Mouse (Mus musculus) limb, embryonic 10.5 days (tissue): ENCODE data around the gene Nfu1. TPM values are rescaled to one million over a fixed set of nuclear protein-coding genes. Genes with fewer than 3 reads are reported as not detected.
"Not testable (repeated sequence)": the region's sequence is repeated elsewhere in the genome, so short reads cannot be mapped to it uniquely, and the experiment has no call there.

ENCODE experiments used
- DNase-seq: peaks from one replicate; pipeline ENCODE4 v3.0.0-alpha.2; 2017; ENCODE audit warnings: low spot score
- H3K27ac ChIP-seq: fragments of 300-500 bp; sonication (generic); 2 replicates; pipeline ENCODE4 v1.5.1; 2016; ENCODE audit warnings: mild to moderate bottlenecking
- H3K27me3 ChIP-seq: fragments of 300-500 bp; sonication (generic); 2 replicates; pipeline ENCODE4 v1.6.1; 2016; ENCODE audit warnings: low read depth, mild to moderate bottlenecking; ENCODE audit not compliant: poor library complexity, severe bottlenecking
- H3K36me3 ChIP-seq: fragments of 300-500 bp; sonication (generic); 2 replicates; pipeline ENCODE4 v1.6.1; 2016; ENCODE audit warnings: mild to moderate bottlenecking, moderate library complexity
- H3K4me1 ChIP-seq: fragments of 300-500 bp; sonication (generic); 2 replicates; pipeline ENCODE4 v1.6.1; 2016
- H3K4me3 ChIP-seq: fragments of 300-500 bp; sonication (generic); 2 replicates; pipeline ENCODE4 v1.5.1; 2016; ENCODE audit warnings: mild to moderate bottlenecking, moderate library complexity
- H3K9me3 ChIP-seq: fragments of 300-500 bp; sonication (generic); replicated peaks from 2 replicates; pipeline ENCODE4 v1.6.1; 2016; ENCODE audit warnings: mild to moderate bottlenecking
- WGBS: fragments of 180-500 bp; shearing (Covaris S2); methylation state at CpG from one replicate; pipeline ENCODE4 v1.1.7; 2016; 5-methylcytosine and 5-hydroxymethylcytosine counted together
- polyA plus RNA-seq: library from polyadenylated mRNA; unstranded; fragments of >200 nt; fragmentation: Nextera tagmentation; extraction: Ambion mirVana; gene quantifications from 2 replicates; pipeline ENCODE4 v1.2.1, GENCODE M21; 2016

Gene Nfu1
- polyA plus RNA-seq, 1 experiment from 2014 or later, result 89.4 TPM

GRCm38 (mm10) chr6:87032401-87032800 is 23.4 kb downstream of the Nfu1 start:
- DNase-seq, result no peak
- H3K36me3 ChIP-seq, result peaks cover 33% of the 10 kb centered on the region
- no peaks in the 10 kb centered on the region for H3K27me3 ChIP-seq
- H3K4me1 ChIP-seq, result no peaks in the 10 kb centered on the region
- H3K4me3 ChIP-seq, result no peak overlapping the region
- no peak overlapping the region for H3K27ac ChIP-seq
- H3K9me3 ChIP-seq, result no peaks in the 10 kb centered on the region
- WGBS, result 89% methylated on average over 3 of the region's 3 CpGs

- no peak for DNase-seq
- peaks cover 15% of the 10 kb centered on the region for H3K36me3 ChIP-seq
- no peaks in the 10 kb centered on the region for H3K9me3 ChIP-seq
- H3K27ac ChIP-seq, result no peak overlapping the region
- no peak overlapping the region for H3K4me3 ChIP-seq
- H3K4me1 ChIP-seq, result no peaks in the 10 kb centered on the region
- no peaks in the 10 kb centered on the region for H3K27me3 ChIP-seq
- 85% methylated on average over 3 of the region's 3 CpGs for WGBS
These were observed 25.4 kb downstream of the Nfu1 start for GRCm38 (mm10) chr6:87034395-87034794.

- no peaks in the 10 kb centered on the region for H3K9me3 ChIP-seq
- H3K4me3 ChIP-seq, result no peak overlapping the region
- DNase-seq, result no peak
- WGBS, result 90% methylated on average over 10 of the region's 10 CpGs
- no peaks in the 10 kb centered on the region for H3K27me3 ChIP-seq
- H3K27ac ChIP-seq, result no peak overlapping the region
- no peaks in the 10 kb centered on the region for H3K4me1 ChIP-seq
- no peaks in the 10 kb centered on the region for H3K36me3 ChIP-seq
These were observed 29.0 kb downstream of the Nfu1 start for GRCm38 (mm10) chr6:87037826-87038620.

- H3K36me3 ChIP-seq, result no peaks in the 10 kb centered on the region
- no peak overlapping the region for H3K4me3 ChIP-seq
- H3K27ac ChIP-seq, result no peak overlapping the region
- H3K9me3 ChIP-seq, result no peaks in the 10 kb centered on the region
- WGBS, result 90% methylated on average over 8 of the region's 8 CpGs
- DNase-seq, result no peak
- peaks cover 9% of the 10 kb centered on the region for H3K4me1 ChIP-seq
- H3K27me3 ChIP-seq, result no peaks in the 10 kb centered on the region
These were observed 30.1 kb downstream of the Nfu1 start for GRCm38 (mm10) chr6:87039161-87039560.

- no peaks in the 10 kb centered on the region for H3K36me3 ChIP-seq
- no peak overlapping the region for H3K4me3 ChIP-seq
- 92% methylated on average over 4 of the region's 4 CpGs for WGBS
- H3K27me3 ChIP-seq, result no peaks in the 10 kb centered on the region
- no peak for DNase-seq
- H3K4me1 ChIP-seq, result peaks cover 9% of the 10 kb centered on the region
- H3K9me3 ChIP-seq, result no peaks in the 10 kb centered on the region
- peak overlapping the region; percentile 42 for H3K27ac ChIP-seq
These were observed 31.9 kb downstream of the Nfu1 start for GRCm38 (mm10) chr6:87040971-87041370.

- peak overlapping the region; percentile 97 for H3K27ac ChIP-seq
- no peak for DNase-seq
These were observed 32.4 kb downstream of the Nfu1 start for GRCm38 (mm10) chr6:87041431-87041830.

GRCm38 (mm10) chr6:87042004-87042336 is 32.9 kb downstream of the Nfu1 start:
- under 1% methylated on average over 11 of the region's 11 CpGs for WGBS
- peak overlapping the region; percentile 97 for H3K27ac ChIP-seq

More at GRCm38 (mm10) chr6:87041431-87041830, 32.4 kb downstream of the Nfu1 start:
- no peaks in the 10 kb centered on the region for H3K27me3 ChIP-seq
- H3K4me3 ChIP-seq, result peak overlapping the region; percentile 94
- H3K9me3 ChIP-seq, result no peaks in the 10 kb centered on the region
- no peaks in the 10 kb centered on the region for H3K36me3 ChIP-seq
- 90% methylated on average over 7 of the region's 7 CpGs for WGBS
- peaks cover 9% of the 10 kb centered on the region for H3K4me1 ChIP-seq

GRCm38 (mm10) chr6:87042337-87043130 is 33.5 kb downstream of the Nfu1 start, which contains the start of gene Gfpt1:
Gfpt1 (plus strand) TSS chr6:87042846.
- H3K36me3 ChIP-seq, result peaks cover 6% of the 10 kb centered on the region
- under 1% methylated on average over 68 of the region's 68 CpGs for WGBS
- H3K27me3 ChIP-seq, result no peaks in the 10 kb centered on the region
- DNase-seq, result peak; percentile 93
- H3K4me3 ChIP-seq, result peak within 1 kb of the TSS; percentile 94
- peaks cover 9% of the 10 kb centered on the region for H3K4me1 ChIP-seq
- H3K27ac ChIP-seq, result peak within 1 kb of the TSS; percentile 97
- no peaks in the 10 kb centered on the region for H3K9me3 ChIP-seq

More at GRCm38 (mm10) chr6:87042004-87042336, 32.9 kb downstream of the Nfu1 start:
- DNase-seq, result no peak
- Histone ChIP-seq H3K4me1 (peaks cover 9% of the 10 kb centered on the region), H3K27me3 (no peaks in the 10 kb centered on the region), H3K36me3 (no peaks in the 10 kb centered on the region), H3K4me3 (peak overlapping the region; percentile 94), H3K9me3 (no peaks in the 10 kb centered on the region)

GRCm38 (mm10) chr6:87043131-87043516 is 34.1 kb downstream of the Nfu1 start:
- H3K4me1 ChIP-seq, result peaks cover 9% of the 10 kb centered on the region
- peaks cover 11% of the 10 kb centered on the region for H3K36me3 ChIP-seq
- DNase-seq, result no peak
- H3K27ac ChIP-seq, result peak overlapping the region; percentile 97
- H3K27me3 ChIP-seq, result no peaks in the 10 kb centered on the region
- under 1% methylated on average over 9 of the region's 9 CpGs for WGBS
- peak overlapping the region; percentile 94 for H3K4me3 ChIP-seq
- no peaks in the 10 kb centered on the region for H3K9me3 ChIP-seq

- H3K4me1 ChIP-seq, result peaks cover 9% of the 10 kb centered on the region
- 94% methylated on average over 2 of the region's 2 CpGs for WGBS
These were observed 35.9 kb downstream of the Nfu1 start for GRCm38 (mm10) chr6:87044895-87045294.

GRCm38 (mm10) chr6:87045507-87045906 is 36.5 kb downstream of the Nfu1 start:
- DNase-seq, result no peak
- Histone ChIP-seq H3K27ac (no peak overlapping the region), H3K9me3 (no peaks in the 10 kb centered on the region), H3K4me3 (no peak overlapping the region), H3K27me3 (no peaks in the 10 kb centered on the region), H3K4me1 (peaks cover 9% of the 10 kb centered on the region), H3K36me3 (peaks cover 28% of the 10 kb centered on the region)
- WGBS, result 74% methylated on average over 3 of the region's 3 CpGs

More at GRCm38 (mm10) chr6:87044895-87045294, 35.9 kb downstream of the Nfu1 start:
- Histone ChIP-seq H3K9me3 (no peaks in the 10 kb centered on the region), H3K27me3 (no peaks in the 10 kb centered on the region), H3K4me3 (no peak overlapping the region), H3K27ac (no peak overlapping the region), H3K36me3 (peaks cover 28% of the 10 kb centered on the region)
- no peak for DNase-seq

GRCm38 (mm10) chr6:87048712-87049111 is 39.7 kb downstream of the Nfu1 start:
- DNase-seq, H3K27ac ChIP-seq, H3K4me3 ChIP-seq, H3K4me1 ChIP-seq, H3K27me3 ChIP-seq, H3K9me3 ChIP-seq: not testable (repeated sequence)
- WGBS, result 97% methylated on average over 7 of the region's 7 CpGs
- peaks cover 58% of the 10 kb centered on the region for H3K36me3 ChIP-seq

- no peaks in the 10 kb centered on the region for H3K4me1 ChIP-seq
- no peak for DNase-seq
- H3K27me3 ChIP-seq, result no peaks in the 10 kb centered on the region
- WGBS, result 95% methylated on average over 10 of the region's 10 CpGs
- no peak overlapping the region for H3K4me3 ChIP-seq
- H3K27ac ChIP-seq, result no peak overlapping the region
- no peaks in the 10 kb centered on the region for H3K9me3 ChIP-seq
- peaks cover 88% of the 10 kb centered on the region for H3K36me3 ChIP-seq
These were observed 42.9 kb downstream of the Nfu1 start for GRCm38 (mm10) chr6:87051886-87052425.
